Mouse (Mus musculus) layer of hippocampus, postnatal 14 days (tissue): ENCODE data around the gene 0610010K14Rik. TPM values are rescaled to one million over a fixed set of nuclear protein-coding genes. Genes with fewer than 3 reads are reported as not detected.

ENCODE experiments used
- DNase-seq, 2 experiments: peaks; one replicate each; pipeline ENCODE4 v3.0.0; 2021 to 2022; ENCODE audit warnings: low spot score in 2 of 2, mixed read lengths in 1 of 2
- microRNA-seq, 2 experiments: library from miRNA; unstranded; fragments of <30 nt; microRNA quantifications; one replicate each; pipeline ENCODE4 v1.2.0; 2021
- total RNA-seq, 2 experiments: library from RNA; stranded (reverse); gene quantifications; 2 replicates each; pipeline ENCODE4 v1.2.3; 2021

Gene 0610010K14Rik
- total RNA-seq, 2 experiments from 2014 or later = 42.3 to 47.7 TPM

DNA sequence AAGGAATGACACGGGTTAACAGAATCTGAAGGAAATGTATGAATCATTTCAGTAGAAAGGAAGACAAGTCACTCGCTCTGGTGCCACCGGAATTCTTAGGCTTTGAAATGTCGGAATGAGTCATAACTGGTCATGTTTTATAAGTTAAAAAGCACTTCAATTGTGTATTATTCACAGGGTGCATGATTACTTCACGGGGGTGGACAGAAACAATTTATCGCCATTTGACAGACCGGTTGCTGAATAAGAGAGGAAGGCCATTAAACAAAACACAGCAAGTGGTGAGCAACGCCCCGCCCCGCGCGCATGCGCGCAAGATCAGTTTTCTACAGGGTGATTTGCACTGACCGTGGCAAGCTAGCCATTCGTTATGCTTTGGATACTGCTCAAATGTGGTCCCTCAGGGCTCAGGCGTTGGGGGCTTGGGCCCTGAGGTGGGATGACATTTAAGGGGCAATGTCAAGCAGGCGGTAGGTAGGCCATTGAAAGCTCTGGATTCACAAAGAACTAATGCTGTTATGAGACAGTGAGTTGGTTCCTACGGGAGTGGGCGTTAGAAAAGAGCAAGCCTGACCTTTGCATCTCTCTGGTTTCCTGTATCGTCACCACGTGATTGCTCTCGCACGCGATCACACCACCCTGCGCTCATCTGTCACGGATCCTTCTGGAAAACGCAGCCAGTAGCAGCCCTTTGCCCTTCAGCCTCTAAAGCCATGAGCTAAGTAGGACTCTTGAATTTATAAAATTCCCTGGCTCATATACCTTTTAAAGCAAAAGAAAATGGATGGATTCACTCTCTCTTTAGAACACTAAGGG lies 48.2 kb downstream of the 0610010K14Rik start:
- DNase-seq = no peak

Small RNAs within 50 kb of the gene (microRNA-seq; reads per million reads assigned to microRNA genes)
- gene Mir195a = 1,074 to 2,365 reads per million in 2 experiments
- 0 reads per million in 2 experiments for gene Mir497
- 0 reads per million in 2 experiments for gene Mir497b

Other genes with a start within 250 kb of the 0610010K14Rik start
- 100 to 1,000 TPM; 221 to 251 TPM for gene Gabarap, start 246.8 kb downstream of the 0610010K14Rik start, total RNA-seq
- gene Phf23, start 242.1 kb downstream of the 0610010K14Rik start, total RNA-seq = 10 to 100 TPM; 38.0 to 40.0 TPM
- 10 to 100 TPM; 29.3 to 29.7 TPM for gene Dvl2, start 237.3 kb downstream of the 0610010K14Rik start, total RNA-seq
- 10 to 100 TPM; 62.3 to 69.2 TPM for gene Acadvl, start 222.5 kb downstream of the 0610010K14Rik start, total RNA-seq
- gene Dlg4, start 221.0 kb downstream of the 0610010K14Rik start, total RNA-seq = 100 to 1,000 TPM; 845 to 900 TPM
- gene Asgr1, start 183.8 kb downstream of the 0610010K14Rik start, total RNA-seq = 1 to 10 TPM in 1 of 2 experiments, under 1 TPM in 1; 0.88 to 1.0 TPM
- not detected for gene Asgr2, start 145.3 kb downstream of the 0610010K14Rik start, total RNA-seq
- gene Mgl2, start 107.6 kb downstream of the 0610010K14Rik start, total RNA-seq = 1 to 10 TPM in 1 of 2 experiments, under 1 TPM in 1; 0.55 to 1.2 TPM
- gene Clec10a, start 81.7 kb downstream of the 0610010K14Rik start, total RNA-seq = 1 to 10 TPM; 1.1 to 2.3 TPM
- 10 to 100 TPM; 26.1 to 32.9 TPM for gene Slc16a11, start 25.2 kb downstream of the 0610010K14Rik start, total RNA-seq
- gene Slc16a13, start 16.9 kb downstream of the 0610010K14Rik start, total RNA-seq = 10 to 100 TPM in 1 of 2 experiments, 1 to 10 TPM in 1; 9.3 to 12.6 TPM
- 1 to 10 TPM; 2.7 to 2.9 TPM for gene Bcl6b, start 8.1 kb downstream of the 0610010K14Rik start, total RNA-seq
- 1 to 10 TPM; 7.2 to 7.9 TPM for gene Gm21988, start 1.9 kb upstream of the 0610010K14Rik start, total RNA-seq
- 100 to 1,000 TPM; 280 to 324 TPM for gene Rnasek, start 1.9 kb upstream of the 0610010K14Rik start, total RNA-seq
- gene Alox12, start 17.4 kb upstream of the 0610010K14Rik start, total RNA-seq = under 1 TPM in 1 of 2 experiments, not detected in 1; 0.48 TPM
- gene Alox12e, start 84.7 kb upstream of the 0610010K14Rik start, total RNA-seq = not detected
- gene Alox15, start 114.1 kb upstream of the 0610010K14Rik start, total RNA-seq = not detected
- 10 to 100 TPM; 38.5 to 39.6 TPM for gene Pelp1, start 172.1 kb upstream of the 0610010K14Rik start, total RNA-seq
- gene Arrb2, start 194.7 kb upstream of the 0610010K14Rik start, total RNA-seq = 10 to 100 TPM; 94.0 to 95.9 TPM
- 10 to 100 TPM; 12.9 to 17.9 TPM for gene Med11, start 214.0 kb upstream of the 0610010K14Rik start, total RNA-seq
- gene Zmynd15, start 221.5 kb upstream of the 0610010K14Rik start, total RNA-seq = 1 to 10 TPM in 1 of 2 experiments, under 1 TPM in 1; 0.62 to 1.2 TPM
- under 1 TPM; 0.62 to 0.78 TPM for gene Cxcl16, start 222.1 kb upstream of the 0610010K14Rik start, total RNA-seq